Mouse (Mus musculus): ENCODE data around the gene Gm20509.
"Not testable (repeated sequence)": the region's sequence is repeated elsewhere in the genome, so short reads cannot be mapped to it uniquely, and the experiment has no call there.

Gm20509 gene

DNA sequence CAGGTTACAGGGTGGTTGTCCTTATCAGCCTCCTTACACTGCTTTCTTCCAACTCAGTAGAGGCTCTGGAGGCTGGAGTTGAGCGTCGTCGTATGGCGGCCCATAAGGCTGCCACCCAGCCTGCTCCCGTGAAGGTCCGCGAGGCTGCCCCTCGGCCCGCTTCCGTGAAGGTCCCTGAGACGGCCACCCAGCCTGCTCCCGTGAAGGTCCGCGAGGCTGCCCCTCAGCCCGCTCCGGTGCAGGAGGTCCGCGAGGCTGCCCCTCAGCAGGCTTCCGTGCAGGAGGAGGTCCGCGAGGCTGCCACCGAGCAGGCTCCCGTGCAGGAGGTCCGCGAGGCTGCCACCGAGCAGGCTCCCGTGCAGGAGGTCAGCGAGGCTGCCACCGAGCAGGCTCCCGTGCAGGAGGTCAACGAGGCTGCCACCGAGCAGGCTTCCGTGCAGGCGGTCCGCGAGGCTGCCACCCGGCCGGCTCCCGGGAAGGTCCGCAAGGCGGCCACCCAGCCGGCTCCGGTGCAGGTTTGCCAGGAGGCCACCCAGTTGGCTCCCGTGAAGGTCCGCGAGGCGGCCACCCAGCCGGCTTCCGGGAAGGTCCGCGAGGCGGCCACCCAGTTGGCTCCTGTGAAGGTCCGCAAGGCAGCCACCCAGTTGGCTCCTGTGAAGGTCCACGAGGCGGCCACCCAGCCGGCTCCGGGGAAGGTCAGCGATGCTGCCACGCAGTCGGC lies 1.0 kb downstream of the Gm20509 start:
- DNase-seq: peak; percentile 22 to 26

DNA sequence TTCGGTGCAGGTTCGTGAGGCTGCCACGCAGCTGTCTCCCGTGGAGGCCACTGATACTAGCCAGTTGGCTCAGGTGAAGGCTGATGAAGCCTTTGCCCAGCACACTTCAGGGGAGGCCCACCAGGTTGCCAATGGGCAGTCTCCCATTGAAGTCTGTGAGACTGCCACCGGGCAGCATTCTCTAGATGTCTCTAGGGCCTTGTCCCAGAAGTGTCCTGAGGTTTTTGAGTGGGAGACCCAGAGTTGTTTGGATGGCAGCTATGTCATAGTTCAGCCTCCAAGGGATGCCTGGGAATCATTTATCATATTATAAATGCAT lies 1.6 kb downstream of the Gm20509 start:
- DNase-seq: no peak

DNA sequence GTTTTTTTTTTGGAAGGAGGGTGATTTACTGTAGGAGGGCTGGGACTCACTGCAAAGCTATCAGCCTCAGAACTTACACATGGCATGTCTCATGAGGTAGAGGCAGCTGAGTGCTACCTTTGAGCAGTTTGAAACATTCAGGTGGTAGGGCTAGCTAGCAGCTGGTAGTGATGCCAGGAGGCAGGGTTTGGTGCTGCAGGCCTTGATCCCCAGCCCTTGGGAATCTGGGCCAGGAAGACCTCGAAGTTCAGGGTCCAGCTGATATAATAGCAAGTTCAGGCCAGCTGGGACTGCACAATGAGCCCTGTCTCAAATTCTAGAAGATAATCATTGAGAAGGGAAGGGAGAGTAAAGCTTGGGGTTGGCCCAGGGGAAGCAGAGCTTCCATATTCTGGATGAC lies 2.9 kb downstream of the Gm20509 start:
- DNase-seq: no peak

DNA sequence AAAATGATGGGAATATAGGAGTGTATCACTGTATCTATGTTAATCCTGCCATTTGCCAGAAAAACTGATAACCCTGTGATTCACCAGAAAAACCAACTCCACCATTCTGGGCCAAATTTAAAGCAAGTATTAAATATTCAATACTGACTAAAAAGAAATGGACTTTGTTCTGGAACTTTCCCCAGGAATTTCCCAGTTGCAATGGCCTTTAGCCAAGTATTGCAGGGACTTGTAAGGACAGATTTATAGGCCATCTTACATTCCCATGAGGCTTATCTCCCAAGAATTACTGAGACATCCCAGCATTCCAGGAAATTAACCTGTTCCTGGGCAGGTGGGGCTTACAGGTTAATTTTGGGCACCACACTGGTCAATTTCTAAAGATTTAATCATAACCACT lies 3.5 kb downstream of the Gm20509 start:
- peak in 1 of 2 experiments; percentile 18 for DNase-seq

DNA sequence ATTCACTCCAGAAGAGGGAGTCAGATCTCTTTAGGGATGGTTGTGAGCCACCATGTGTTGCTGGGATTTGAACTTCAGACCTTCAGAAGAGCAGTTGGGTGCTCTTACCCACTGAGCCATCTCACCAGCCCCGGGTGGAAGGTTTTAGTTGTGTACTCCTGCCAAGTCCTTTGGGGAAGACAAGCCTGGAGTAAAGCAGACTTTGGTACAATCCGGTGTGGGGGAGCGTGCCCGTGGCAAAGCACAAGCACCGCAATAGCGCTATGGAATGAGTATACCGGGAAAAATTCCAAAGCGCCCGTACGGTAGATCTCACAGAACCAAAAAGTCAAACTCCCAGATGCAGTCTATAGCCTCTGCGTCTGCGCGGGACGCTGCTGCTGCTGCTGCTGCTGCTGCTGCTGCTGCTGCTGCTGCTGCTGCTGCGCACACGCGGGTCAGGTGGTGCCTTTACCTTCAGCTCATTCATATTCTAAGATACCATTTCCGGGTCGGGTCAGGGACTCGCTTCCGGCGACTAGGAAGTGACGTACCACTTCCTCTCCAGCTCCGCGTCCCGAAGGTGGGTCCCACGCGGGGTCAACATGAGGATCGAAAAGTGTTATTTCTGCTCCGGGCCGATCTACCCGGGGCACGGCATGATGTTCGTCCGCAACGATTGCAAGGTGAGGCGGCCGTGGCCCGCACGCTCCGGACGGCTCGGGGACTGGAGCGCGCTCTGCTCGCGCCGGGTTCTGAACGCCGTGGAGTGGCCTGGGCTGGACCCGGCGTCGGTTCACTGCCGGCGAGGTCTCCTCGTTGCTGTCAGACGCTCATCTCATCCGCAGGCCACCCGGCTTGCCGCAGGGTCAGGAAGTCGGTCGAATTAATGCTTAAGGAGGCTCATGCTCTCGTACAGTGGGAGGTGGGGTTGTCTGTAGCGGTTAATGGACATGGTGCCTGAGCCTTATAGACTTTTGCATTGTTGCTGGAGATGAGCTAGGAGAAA lies 10.9 kb downstream of the Gm20509 start, which contains the start of gene Rsl24d1:
Gene Rsl24d1 (plus strand): TSS at position 508 of the 988 bp plus-strand sequence.
- DNase-seq: peak; percentile 88 to 90

DNA sequence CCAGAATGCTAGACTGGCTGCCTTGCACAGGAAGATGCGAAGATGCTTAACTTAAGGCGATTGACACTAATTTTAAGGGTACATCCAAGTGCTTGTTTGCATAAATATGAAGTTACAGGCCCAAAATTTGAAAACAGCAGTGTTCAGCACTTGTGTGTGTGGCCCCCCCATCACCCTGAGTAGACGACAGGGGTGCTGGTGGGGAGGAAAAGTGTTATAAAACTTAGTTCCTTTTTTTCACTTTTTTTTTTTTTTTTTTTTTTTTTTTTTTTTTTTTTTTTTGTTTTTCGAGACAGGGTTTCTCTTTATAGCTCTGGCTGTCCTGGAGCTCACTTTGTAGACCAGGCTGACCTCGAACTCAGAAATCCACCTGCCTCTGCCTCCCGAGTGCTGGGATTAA lies 14.4 kb downstream of the Gm20509 start:
- DNase-seq: not testable (repeated sequence)

DNA sequence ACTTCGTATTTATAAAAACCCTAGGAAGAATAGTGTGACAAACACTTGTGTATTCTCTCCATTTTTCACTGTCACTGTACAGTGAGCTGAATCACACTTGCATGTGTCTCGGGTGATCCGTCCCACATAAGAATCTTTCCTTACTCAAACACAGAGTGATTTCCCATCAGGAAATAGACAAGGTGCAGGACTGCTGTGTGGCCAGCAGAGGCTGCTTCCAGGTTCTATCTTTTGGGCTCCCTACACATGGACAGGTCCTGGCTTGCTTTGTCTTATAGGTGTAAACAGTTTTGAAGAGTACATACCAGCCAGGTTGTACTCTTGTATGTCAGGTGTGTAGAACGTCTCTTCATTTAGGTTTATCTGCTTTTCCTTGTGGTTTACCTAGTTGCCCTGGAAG lies 15.7 kb downstream of the Gm20509 start:
- DNase-seq: no peak

DNA sequence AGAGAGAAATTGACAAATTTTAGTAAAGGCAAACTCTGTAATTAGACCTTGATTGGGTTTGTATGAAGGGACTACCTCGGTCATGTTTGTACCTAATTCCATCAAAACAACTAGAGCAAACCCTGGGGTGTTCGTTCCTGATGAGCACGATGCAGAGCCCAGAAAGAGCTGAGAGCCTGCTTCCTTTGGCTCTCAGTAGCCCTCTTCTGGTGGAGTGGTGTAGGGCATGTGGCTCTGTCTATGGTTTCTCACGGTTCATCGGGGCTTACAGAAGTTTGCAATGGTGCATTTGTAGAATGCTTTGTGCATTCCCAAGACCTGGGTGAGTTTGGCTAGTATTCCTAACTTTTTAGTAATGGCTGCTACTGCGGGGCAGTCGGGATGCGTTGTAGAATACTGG lies 19.5 kb downstream of the Gm20509 start:
- DNase-seq: peak in 1 of 2 experiments; percentile 21

DNA sequence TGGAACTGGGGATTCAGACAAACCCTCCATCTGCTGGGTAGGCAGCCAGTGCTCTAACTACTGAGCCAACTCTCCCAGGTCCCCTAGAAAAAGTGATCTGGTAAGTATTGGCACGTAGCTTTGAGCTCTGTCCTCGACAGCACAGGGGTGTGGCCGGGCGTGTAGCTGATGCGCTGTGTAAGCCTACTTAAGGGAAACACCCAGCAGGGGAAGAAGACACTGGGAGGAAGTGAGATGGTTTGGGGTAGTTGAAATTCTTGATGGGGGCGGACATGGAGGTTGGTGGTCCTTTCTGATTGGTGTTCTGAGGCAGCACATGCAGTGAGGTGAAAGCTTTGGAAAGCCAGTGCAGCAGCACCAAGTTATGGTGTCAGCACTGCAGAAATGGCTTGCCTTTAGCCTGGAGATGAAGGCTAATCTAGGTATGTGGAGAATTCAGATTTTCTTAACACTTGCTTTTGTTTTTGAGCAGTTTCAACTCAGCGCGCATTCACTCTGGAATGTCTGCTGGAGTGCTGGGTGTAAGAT lies 22.8 kb downstream of the Gm20509 start:
- DNase-seq: no peak

DNA sequence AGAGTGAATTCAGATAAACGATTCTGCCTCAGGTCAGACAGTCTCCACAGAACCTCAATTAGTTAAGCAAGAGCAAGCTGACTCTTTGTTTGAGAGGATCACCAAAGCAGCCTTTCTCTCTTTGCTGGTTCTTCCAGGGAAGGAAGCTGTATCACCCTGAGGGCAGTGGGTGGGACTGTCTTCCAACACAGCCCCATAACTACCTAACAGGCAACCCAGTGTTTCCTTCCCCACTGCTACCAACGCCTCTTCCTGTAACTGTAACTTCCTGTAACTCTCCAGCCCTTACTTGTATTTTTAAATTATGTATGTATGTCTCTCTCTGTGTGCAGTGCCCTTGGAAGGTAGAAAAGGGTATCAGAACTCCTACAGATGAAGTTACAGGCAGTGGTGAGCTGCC lies 25.2 kb downstream of the Gm20509 start:
- DNase-seq: no peak

DNA sequence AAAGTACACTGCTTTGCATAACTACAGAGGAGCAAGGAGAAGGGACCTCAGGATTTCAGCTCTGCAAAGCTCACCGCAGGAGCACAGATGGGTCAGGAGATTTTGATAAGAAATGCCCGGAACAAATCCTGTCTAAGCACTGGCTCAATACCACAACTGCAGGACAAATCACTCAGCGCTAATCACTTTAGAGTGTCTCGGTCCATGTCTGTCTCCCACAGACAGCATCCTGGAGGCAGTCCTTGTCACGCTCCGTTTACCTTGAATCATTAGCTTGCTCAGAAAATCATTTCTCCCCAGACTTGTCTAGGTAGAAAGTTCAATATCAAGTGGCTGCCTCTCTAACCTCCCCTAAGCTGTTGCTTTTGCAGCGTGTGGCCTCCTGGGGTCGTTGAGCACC lies 27.6 kb downstream of the Gm20509 start:
- DNase-seq: peak in 1 of 2 experiments; percentile 8

DNA sequence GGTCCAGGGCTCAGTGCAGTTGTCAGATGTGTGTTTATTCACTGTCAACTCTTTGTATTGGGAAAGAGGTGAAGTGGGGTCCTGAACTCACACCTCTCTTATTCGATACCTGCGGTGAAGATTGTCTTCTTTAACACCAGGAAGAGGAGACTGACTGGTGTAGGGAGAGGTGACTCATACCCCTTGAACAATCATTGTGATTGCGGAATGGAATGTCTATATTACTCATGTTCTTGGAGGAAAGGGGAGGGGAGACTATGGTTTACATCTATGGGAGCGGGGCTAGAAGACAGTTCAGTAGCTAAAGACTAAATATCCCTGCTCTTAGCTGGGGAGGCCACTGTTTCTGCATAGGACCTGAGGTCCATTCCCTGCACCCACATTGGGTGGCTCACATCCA lies 28.3 kb downstream of the Gm20509 start:
- no peak for DNase-seq

DNA sequence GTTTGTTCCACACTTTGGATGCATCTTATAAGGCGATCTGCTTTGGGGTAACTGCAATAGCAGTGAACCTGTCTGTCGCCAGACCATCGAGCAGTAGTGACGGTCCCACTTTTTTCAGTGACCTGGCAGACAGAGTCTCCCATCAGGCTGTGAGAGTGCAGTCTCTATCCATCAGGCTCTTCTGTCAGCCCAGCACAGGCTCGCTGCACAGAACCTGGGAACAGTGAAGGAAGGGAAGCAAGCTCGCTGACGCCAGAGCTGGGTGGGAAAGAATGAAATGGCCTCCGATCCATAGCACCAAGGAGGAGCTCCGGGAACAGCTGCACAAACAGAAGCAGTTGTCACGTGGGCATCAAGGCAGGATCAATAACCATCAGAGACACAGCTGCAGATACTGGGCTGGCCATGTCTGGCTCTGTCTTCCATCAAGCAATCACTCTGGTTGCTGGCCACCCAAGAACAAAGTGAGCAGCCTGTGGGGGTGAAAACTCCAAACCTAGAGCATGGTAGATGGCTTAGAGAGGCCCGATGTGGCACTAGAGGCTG lies 35.1 kb downstream of the Gm20509 start:
- DNase-seq: no peak

DNA sequence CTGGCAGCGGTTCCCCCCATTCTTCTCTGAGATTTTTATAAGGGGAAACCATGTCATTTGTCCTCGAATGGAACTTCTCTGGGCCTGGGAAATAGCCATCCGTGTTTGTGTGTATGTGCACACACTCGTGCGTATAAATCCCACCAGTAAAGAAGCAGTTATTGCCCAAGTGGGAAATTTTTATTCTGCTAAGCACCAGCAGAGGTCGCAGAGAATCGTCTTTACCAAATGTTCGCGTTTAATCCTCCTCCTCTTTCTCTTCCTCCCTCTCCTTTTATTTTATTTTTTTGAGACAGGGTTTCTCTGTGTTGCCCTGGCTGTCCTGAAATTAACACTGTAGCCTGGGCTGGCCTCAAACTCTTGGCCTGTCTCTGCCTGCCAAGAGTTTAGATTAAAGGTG lies 52.1 kb downstream of the Gm20509 start:
- DNase-seq: no peak

DNA sequence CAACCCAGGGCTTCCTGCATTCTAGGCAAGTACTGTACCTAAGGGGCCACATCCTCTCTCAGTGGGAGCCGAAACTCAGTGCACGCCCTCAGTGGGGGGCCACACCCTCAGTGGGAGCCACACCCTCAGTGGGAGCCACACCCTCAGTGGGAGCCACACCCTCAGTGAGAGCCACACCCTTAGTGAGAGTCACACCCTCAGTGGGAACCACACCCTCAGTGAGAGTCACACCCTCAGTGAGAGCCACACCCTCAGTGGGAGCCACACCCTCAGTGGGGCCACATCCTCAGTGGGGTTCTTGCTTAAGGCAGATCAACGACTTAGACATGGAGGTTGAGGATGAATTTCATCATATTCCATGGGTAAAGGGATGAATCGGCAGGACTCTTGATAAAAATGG lies 55.7 kb downstream of the Gm20509 start:
- DNase-seq: no peak

DNA sequence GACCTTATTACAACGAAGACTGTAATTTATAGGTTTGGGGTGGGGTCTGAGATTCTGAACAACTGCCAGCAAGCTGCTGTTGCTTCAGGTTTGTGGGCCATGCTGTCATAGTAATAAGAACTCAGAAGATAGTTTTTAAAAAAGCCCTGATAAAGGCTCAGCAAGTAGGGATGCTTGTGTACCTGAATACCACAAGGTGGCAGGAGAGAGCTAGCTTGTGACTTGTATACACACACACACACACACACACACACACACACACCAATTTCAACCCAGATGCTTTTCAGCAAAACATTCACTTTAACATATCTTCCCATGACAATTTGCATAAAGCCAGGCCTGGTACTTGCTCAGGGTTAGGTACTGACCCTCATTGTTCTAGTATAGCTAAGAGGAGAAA lies 57.0 kb downstream of the Gm20509 start:
- DNase-seq: no peak

DNA sequence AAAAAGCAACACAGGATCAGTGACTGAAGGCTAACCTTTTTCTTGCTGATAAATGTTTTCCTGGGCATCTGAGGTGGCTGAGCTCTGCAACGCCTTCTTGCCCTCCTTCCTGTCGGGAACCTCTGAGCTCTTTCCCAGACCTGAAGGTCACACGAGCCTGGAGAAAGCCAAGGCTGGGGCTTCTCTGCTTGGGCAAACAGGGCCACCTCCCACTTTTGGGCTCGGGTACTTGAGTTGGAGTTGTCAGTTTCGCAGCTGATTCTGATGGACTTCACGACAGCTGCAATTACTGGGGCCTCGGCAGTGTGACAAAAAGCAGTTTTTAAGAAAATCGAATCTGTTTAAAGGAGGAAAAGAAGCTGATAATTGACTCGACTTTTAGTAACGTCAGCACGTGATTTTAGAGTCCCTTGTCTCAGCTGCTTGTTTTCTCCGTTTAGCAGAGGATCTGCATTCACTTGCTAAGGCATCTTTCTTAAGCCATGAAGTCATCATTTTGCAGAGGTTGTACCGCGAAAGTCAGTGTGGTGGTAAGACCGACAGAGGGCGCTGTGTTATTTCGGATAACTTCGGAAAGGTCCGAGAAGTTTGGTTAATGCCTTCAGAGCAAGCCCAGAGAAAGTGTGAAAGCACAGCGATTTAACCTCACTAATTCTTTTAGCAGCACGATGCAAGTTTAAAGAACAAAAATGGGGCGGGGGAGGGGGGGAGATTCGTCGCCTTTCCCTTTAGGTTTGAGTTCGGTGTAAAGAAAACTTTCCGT lies 60.5 kb downstream of the Gm20509 start:
- peak; percentile 40 to 67 for DNase-seq

DNA sequence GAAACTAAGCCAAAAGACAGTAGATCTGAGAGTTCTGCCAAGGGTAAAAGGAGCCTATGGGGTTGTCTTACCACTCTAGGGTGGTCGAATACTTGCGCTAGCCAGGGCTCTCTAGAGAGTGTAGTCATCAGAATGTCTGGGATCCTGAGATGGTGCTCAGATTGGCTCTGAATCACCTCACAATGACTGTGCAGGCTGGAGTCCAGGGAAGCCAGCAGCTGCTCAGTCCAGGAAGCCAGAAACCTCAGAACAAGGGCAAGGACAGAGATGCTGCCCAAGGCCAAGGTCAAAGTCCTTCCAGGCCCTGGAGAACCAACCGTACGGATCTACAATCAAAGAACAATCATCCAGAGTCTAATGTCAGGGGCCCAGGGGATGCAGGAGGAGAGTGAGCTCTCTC lies 63.4 kb downstream of the Gm20509 start:
- no peak for DNase-seq

Data from kidney, adult 8-10 months (tissue).